Mouse (Mus musculus) mature B cell (primary cell): ENCODE results near the gene Rmnd5a.

Experiments
- in situ Hi-C: fragments of 300-500 bp; cut with MboI; formaldehyde crosslinking; loops from 2 replicates; pipeline ENCODE4 v1.14.3; 2019

Rmnd5a gene

GRCm38 (mm10) chr6:71372041-71372720 is 68.3 kb downstream of the Rmnd5a start:
- in situ Hi-C loops = no loop called here

GRCm38 (mm10) chr6:71371085-71371605 is 69.3 kb downstream of the Rmnd5a start:
- in situ Hi-C loops = no loop called here

- in situ Hi-C loops = no loop called here
Observed at GRCm38 (mm10) chr6:71369416-71369815, 71.0 kb downstream of the Rmnd5a start.

- in situ Hi-C loops = no loop called here
Observed at GRCm38 (mm10) chr6:71363995-71364394, 76.4 kb downstream of the Rmnd5a start.

- in situ Hi-C loops = no loop called here
Observed at GRCm38 (mm10) chr6:71361156-71361670, 79.2 kb downstream of the Rmnd5a start.

- in situ Hi-C loops = no loop called here
Observed at GRCm38 (mm10) chr6:71360751-71361150, 79.7 kb downstream of the Rmnd5a start.

- in situ Hi-C loops = no loop called here
Observed at GRCm38 (mm10) chr6:71360221-71360620, 80.2 kb downstream of the Rmnd5a start.

- in situ Hi-C loops = no loop called here
Observed at GRCm38 (mm10) chr6:71357493-71357892, 82.9 kb downstream of the Rmnd5a start.

GRCm38 (mm10) chr6:71353722-71354121 is 86.7 kb downstream of the Rmnd5a start:
- in situ Hi-C loops = no loop called here

GRCm38 (mm10) chr6:71352866-71353427 is 87.5 kb downstream of the Rmnd5a start:
- in situ Hi-C loops = no loop called here

GRCm38 (mm10) chr6:71352201-71352600 is 88.2 kb downstream of the Rmnd5a start:
- in situ Hi-C loops = no loop called here

GRCm38 (mm10) chr6:71351201-71351600 is 89.2 kb downstream of the Rmnd5a start:
- in situ Hi-C loops = no loop called here

- in situ Hi-C loops = no loop called here
Observed at GRCm38 (mm10) chr6:71348006-71348405, 92.4 kb downstream of the Rmnd5a start.

- in situ Hi-C loops = no loop called here
Observed at GRCm38 (mm10) chr6:71341179-71341578, 99.3 kb downstream of the Rmnd5a start.

- in situ Hi-C loops = no loop called here
Observed at GRCm38 (mm10) chr6:71339351-71339750, 101.1 kb downstream of the Rmnd5a start.

GRCm38 (mm10) chr6:71338941-71339340 is 101.5 kb downstream of the Rmnd5a start:
- in situ Hi-C loops = no loop called here
